Mouse (Mus musculus) heart, adult 2 months (tissue): Measurements from ENCODE around the gene Luc7l3. TPM values are rescaled to one million over a fixed set of nuclear protein-coding genes. Genes with fewer than 3 reads are reported as not detected.
"Not testable (repeated sequence)": the region's sequence is repeated elsewhere in the genome, so short reads cannot be mapped to it uniquely, and the experiment has no call there.

ENCODE experiments used
- DNase-seq, 2 experiments: peaks; one replicate each; pipeline ENCODE4 v3.0.0; 2021
- H3K27ac ChIP-seq: fragments of 200-600 bp; 2 replicates; pipeline ENCODE4 v1.8.1; 2022
- H3K27me3 ChIP-seq: fragments of 200-500 bp; 2 replicates; pipeline ENCODE4 v1.6.1; 2012; ENCODE audit warnings: mild to moderate bottlenecking, low read length, inconsistent platforms, mixed read lengths; ENCODE audit not compliant: control insufficient read depth, insufficient read depth
- H3K36me3 ChIP-seq: fragments of 200-500 bp; 2 replicates; pipeline ENCODE4 v1.6.1; 2012; ENCODE audit warnings: low read length, inconsistent platforms; ENCODE audit not compliant: control insufficient read depth, insufficient read depth
- H3K4me1 ChIP-seq: fragments of 200-500 bp; 2 replicates; pipeline ENCODE4 v1.6.1; 2011; ENCODE audit warnings: low read length; ENCODE audit not compliant: control insufficient read depth, insufficient read depth
- H3K4me3 ChIP-seq: fragments of 200-600 bp; 2 replicates; pipeline ENCODE4 v1.8.1; 2022
- H3K79me2 ChIP-seq: fragments of 200-500 bp; replicated peaks from 2 replicates; pipeline ENCODE4 v1.6.1; 2012; ENCODE audit warnings: mild to moderate bottlenecking, inconsistent platforms, low read length, moderate library complexity, mixed read lengths; ENCODE audit not compliant: control insufficient read depth, insufficient read depth
- H3K9ac ChIP-seq: fragments of 200-500 bp; 2 replicates; pipeline ENCODE4 v1.6.1; 2012; ENCODE audit warnings: low read depth, mild to moderate bottlenecking, control low read depth, inconsistent platforms, low read length, mixed read lengths
- CTCF ChIP-seq: fragments of 200-600 bp; IDR thresholded peaks from 2 replicates; pipeline ENCODE4 v1.8.1; 2022; ENCODE audit warnings: antibody characterized with exemption, mild to moderate bottlenecking, moderate library complexity
- EP300 ChIP-seq: fragments of 200-500 bp; IDR thresholded peaks from 2 replicates; pipeline ENCODE4 v1.6.1; 2011; ENCODE audit warnings: low read depth, low read length, control low read depth; ENCODE audit not compliant: insufficient read depth
- POLR2A ChIP-seq: fragments of 200-500 bp; IDR thresholded peaks from 2 replicates; pipeline ENCODE4 v1.6.1; 2011; ENCODE audit warnings: mild to moderate bottlenecking, low read depth, low read length, control low read depth; ENCODE audit not compliant: insufficient read depth
- WGBS: fragments of 180-500 bp; shearing (Covaris S2); methylation state at CpG from one replicate; pipeline ENCODE4 v1.1.7; 2018; 5-methylcytosine and 5-hydroxymethylcytosine counted together
- intact Hi-C: fragments of 180-260 bp; cut with DNase I; formaldehyde crosslinking; loops from one replicate; pipeline ENCODE4 v1.15.1; 2025
- polyA plus RNA-seq: library from polyadenylated mRNA; depleted of rRNA; stranded (reverse); fragments of >200 nt; gene quantifications from 2 replicates; pipeline ENCODE4 v1.2.3, GENCODE M21; 2012
- total RNA-seq, 2 experiments: library from RNA; stranded (reverse); gene quantifications; 2 replicates each; pipeline ENCODE4 v1.2.3; 2021

Gene Luc7l3
- total and polyA plus RNA-seq, 3 experiments = 8.1 to 36.0 (median 32.1) TPM

- intact Hi-C loops = no loop called here
- Histone ChIP-seq H3K4me1 (no peaks in the 10 kb centered on the region; the same call in 1 of the 2 replicates), H3K36me3 (no peaks in the 10 kb centered on the region), H3K79me2 (no peaks in the 10 kb centered on the region), H3K27ac (no peak overlapping the region), H3K9ac (no peak overlapping the region), H3K27me3 (no peaks in the 10 kb centered on the region), H3K4me3 (no peak overlapping the region)
- DNase-seq = no peak
- WGBS = 61% methylated on average over 10 of the region's 10 CpGs
- TF ChIP-seq POLR2A (no peak), CTCF (no peak), EP300 (no peak)
These were observed 47.5 kb downstream of the Luc7l3 start for GRCm38 (mm10) chr11:94274206-94274867.

- no peaks in the 10 kb centered on the region for H3K79me2 ChIP-seq
- no peak for TF ChIP-seq EP300
- no peak for TF ChIP-seq POLR2A
- TF ChIP-seq CTCF = no peak
- DNase-seq = peak in 1 of 2 experiments; percentile 11
- H3K27me3 ChIP-seq = no peaks in the 10 kb centered on the region
- no peak overlapping the region for H3K9ac ChIP-seq
- H3K27ac ChIP-seq = no peak overlapping the region
- 87% methylated on average over 21 of the region's 21 CpGs for WGBS
- H3K4me1 ChIP-seq = no peaks in the 10 kb centered on the region; the same call in 1 of the 2 replicates
- H3K4me3 ChIP-seq = no peak overlapping the region
- H3K36me3 ChIP-seq = no peaks in the 10 kb centered on the region
- intact Hi-C loops = no loop called here
These were observed 48.5 kb downstream of the Luc7l3 start for GRCm38 (mm10) chr11:94272960-94273927.

GRCm38 (mm10) chr11:94271015-94271414, 50.8 kb downstream of the Luc7l3 start:
- TF ChIP-seq EP300 (no peak), CTCF (no peak)
- Histone ChIP-seq H3K27me3 (no peaks in the 10 kb centered on the region), H3K9ac (no peak overlapping the region), H3K27ac (no peak overlapping the region), H3K4me1 (no peaks in the 10 kb centered on the region; the same call in 1 of the 2 replicates), H3K79me2 (no peaks in the 10 kb centered on the region), H3K4me3 (no peak overlapping the region), H3K36me3 (no peaks in the 10 kb centered on the region)
- DNase-seq = no peak
- intact Hi-C loops = no loop called here
- WGBS = 91% methylated on average over 2 of the region's 2 CpGs

GRCm38 (mm10) chr11:94269906-94270305, 51.9 kb downstream of the Luc7l3 start:
- no peak overlapping the region for H3K9ac ChIP-seq
- H3K4me3 ChIP-seq = no peak overlapping the region
- H3K27ac ChIP-seq = no peak overlapping the region
- no peaks in the 10 kb centered on the region for H3K79me2 ChIP-seq
- no peak for DNase-seq
- H3K4me1 ChIP-seq = peaks cover 2% of the 10 kb centered on the region; the same call in 1 of the 2 replicates
- H3K27me3 ChIP-seq = no peaks in the 10 kb centered on the region
- H3K36me3 ChIP-seq = no peaks in the 10 kb centered on the region
- TF ChIP-seq EP300 = no peak
- TF ChIP-seq POLR2A = no peak
- no peak for TF ChIP-seq CTCF
- 71% methylated on average over 7 of the region's 7 CpGs for WGBS
- intact Hi-C loops = no loop called here

GRCm38 (mm10) chr11:94268761-94269160, 53.0 kb downstream of the Luc7l3 start:
- no peak overlapping the region for H3K27ac ChIP-seq
- no peak for DNase-seq
- intact Hi-C loops = no loop called here
- H3K79me2 ChIP-seq = no peaks in the 10 kb centered on the region
- no peak overlapping the region for H3K4me3 ChIP-seq
- no peak overlapping the region for H3K9ac ChIP-seq
- peaks cover 2% of the 10 kb centered on the region; the same call in 1 of the 2 replicates for H3K4me1 ChIP-seq
- TF ChIP-seq POLR2A (no peak), EP300 (no peak), CTCF (no peak)
- no peaks in the 10 kb centered on the region for H3K27me3 ChIP-seq
- no peaks in the 10 kb centered on the region for H3K36me3 ChIP-seq

GRCm38 (mm10) chr11:94266155-94266554, 55.6 kb downstream of the Luc7l3 start:
- intact Hi-C loops, H3K36me3 ChIP-seq, H3K9ac ChIP-seq, H3K79me2 ChIP-seq, H3K4me1 ChIP-seq, H3K27ac ChIP-seq, DNase-seq, H3K27me3 ChIP-seq, H3K4me3 ChIP-seq: not testable (repeated sequence)
- 54% methylated on average over 3 of the region's 3 CpGs for WGBS
